Mouse (Mus musculus): ENCODE measurements around the gene Gzmm.

DNA sequence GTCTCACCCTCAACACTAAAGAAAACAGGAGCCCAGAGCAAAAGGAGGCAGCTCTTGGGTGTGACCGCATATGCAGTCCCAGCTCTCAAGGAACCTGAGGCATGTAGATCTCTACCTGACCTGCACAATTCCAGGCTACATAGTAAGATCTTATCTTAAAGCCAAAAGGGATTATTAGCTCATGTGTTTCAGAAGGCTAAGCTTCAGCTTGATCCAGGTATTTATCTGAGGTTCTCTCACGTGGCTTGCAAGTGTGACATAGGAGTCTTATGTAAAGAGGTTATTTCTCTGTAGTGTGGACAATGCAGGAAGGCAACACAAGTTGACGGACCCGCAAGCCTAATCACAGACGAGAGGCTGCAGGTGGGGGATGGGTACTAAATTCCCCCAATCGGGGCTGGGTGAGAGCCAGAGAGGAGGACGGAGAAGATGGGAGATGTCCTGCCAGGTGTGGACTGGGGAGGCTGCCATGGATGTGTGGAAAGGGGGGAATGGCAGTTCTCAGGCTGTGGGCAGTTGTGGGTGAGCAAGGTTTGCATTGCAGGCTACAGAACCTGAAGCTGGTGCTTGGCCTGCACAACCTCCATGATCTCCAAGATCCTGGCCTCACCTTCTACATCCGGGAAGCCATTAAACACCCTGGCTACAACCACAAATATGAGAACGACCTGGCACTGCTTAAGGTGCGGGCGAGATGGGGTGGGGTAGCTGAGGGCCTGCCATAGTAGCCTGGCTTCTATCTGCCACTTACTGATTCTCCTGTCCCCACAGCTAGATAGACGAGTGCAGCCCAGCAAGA lies 5.0 kb downstream of the Gzmm start:
- TF ChIP-seq SRF (IDR thresholded peaks at IDR 0.05; ENCODE audit: control insufficient read depth, insufficient read length, low read depth) = no peak
- TF ChIP-seq POLR2A (IDR thresholded peaks at IDR 0.05; ENCODE audit: insufficient read length, low read depth) = no peak
- no peak for TF ChIP-seq MAX (IDR thresholded peaks at IDR 0.05; ENCODE audit: low read depth)
- no peak for TF ChIP-seq MYOG (IDR thresholded peaks at IDR 0.05; ENCODE audit: control insufficient read depth in 1 of 3, insufficient read depth in 1 of 3, insufficient read length in 2 of 3, low read depth in 2 of 3)
- TF ChIP-seq E2F4 (IDR thresholded peaks at IDR 0.05; ENCODE audit: insufficient read depth) = no peak
- TF ChIP-seq MYOD1 (IDR thresholded peaks at IDR 0.05; ENCODE audit: control insufficient read depth in 1 of 3, insufficient read length in 2 of 3, low read depth in 2 of 3) = no peak
- no peak for TF ChIP-seq USF1 (IDR thresholded peaks at IDR 0.05; ENCODE audit: low read depth)

Measured in myocyte (in vitro differentiated cells).